ENCODE assay signal across 8 mouse cellular contexts in the genomic region with DNA sequence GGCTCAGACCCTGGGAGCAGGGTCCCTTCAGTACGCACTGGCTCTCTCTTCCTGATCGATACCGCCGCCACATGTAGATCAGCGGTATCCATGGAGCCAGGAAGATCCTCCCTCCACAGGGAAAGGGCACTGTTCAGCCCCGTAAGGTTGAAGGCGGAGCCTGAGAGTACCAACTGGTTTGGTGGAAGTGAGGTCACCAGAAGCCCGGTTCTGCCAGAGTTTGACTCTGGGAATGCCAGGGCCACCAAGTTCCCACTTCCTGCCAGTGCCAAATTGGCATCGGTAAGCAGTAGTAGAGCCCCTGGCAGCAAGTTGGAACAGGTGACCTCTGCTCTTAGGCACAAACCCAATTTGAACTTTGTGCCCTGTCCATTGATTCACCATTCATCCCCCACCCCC. TPM values are rescaled to one million over a fixed set of nuclear protein-coding genes. Genes with fewer than 3 reads are reported as not detected.
DNase-seq lines count a peak whose midpoint lies in the region; ATAC-seq lines count a peak whose summit lies in the region.

No protein-coding gene starts in this region.

- peak; percentile 21 to 54 for DNase-seq in left cerebral cortex, postnatal 25 days (ENCODE audit: low spot score in 2 of 2)
- DNase-seq in left cerebral cortex, postnatal 4 days = no peak
- peak; percentile 59 for DNase-seq in adrenal gland, postnatal 10 days
- DNase-seq in fat pad, adult 2 months (ENCODE audit: extremely low read depth, low read depth, low spot score) = peak; percentile 50
- peak; percentile 94 for DNase-seq in kidney, adult 11 months
- peak; percentile 76 to 87 for DNase-seq in lung, adult 18-20 months
- no peak for DNase-seq in testis, postnatal 10 days (ENCODE audit: low spot score)

- H3K4me1 ChIP-seq in stomach, embryonic 15.5 days = peaks cover 40% of the 10 kb centered on the region

- intact Hi-C loops in left cerebral cortex, postnatal 25 days (cut with DNase I) = no loop called here
- intact Hi-C loops in left cerebral cortex, postnatal 4 days (cut with DNase I) = no loop called here

- H3K9me3 ChIP-seq in stomach, embryonic 15.5 days = no peaks in the 10 kb centered on the region

- H3K4me3 ChIP-seq in stomach, embryonic 15.5 days (replicated peaks) = peak overlapping the region; percentile 70

- H3K27ac ChIP-seq in stomach, embryonic 15.5 days = peak overlapping the region; percentile 52; the same call in 1 of the 2 replicates

- H3K27me3 ChIP-seq in stomach, embryonic 15.5 days (replicated peaks) = no peaks in the 10 kb centered on the region

- 4% methylated on average over 9 of the region's 9 CpGs for WGBS in stomach, embryonic 15.5 days

- ATAC-seq in stomach, embryonic 15.5 days (ENCODE audit: insufficient read depth, low FRiP score, low read depth) = no peak

- H3K36me3 ChIP-seq in stomach, embryonic 15.5 days = no peaks in the 10 kb centered on the region

- no peak overlapping the region for H3K9ac ChIP-seq in stomach, embryonic 15.5 days

- H3K4me2 ChIP-seq in stomach, embryonic 15.5 days = peak overlapping the region; percentile 91

RNA-seq across cellular contexts. Expression of a gene that starts 1.8 kb away (rescaled TPM):
- 10 to 100 TPM; 79.2 to 86.5 TPM for total RNA-seq in left cerebral cortex, postnatal 25 days (2021)
- total RNA-seq in left cerebral cortex, postnatal 4 days (2021) = 10 to 100 TPM; 38.7 to 41.3 TPM
- 10 to 100 TPM; 26.3 to 30.4 TPM for total RNA-seq in adrenal gland, postnatal 10 days (2021)
- 142 and 144 TPM in 2 replicates for polyA plus RNA-seq in stomach, embryonic 15.5 days (2015; fragmentation: Nextera tagmentation; extraction: Ambion mirVana)

RNA-seq across cellular contexts. Expression of a gene that starts 22.3 kb away (rescaled TPM):
- 10 to 100 TPM; 15.8 to 18.2 TPM for total RNA-seq in left cerebral cortex, postnatal 25 days (2021)
- total RNA-seq in left cerebral cortex, postnatal 4 days (2021) = 10 to 100 TPM; 18.1 to 18.2 TPM
- 10 to 100 TPM in 1 of 2 experiments, 1 to 10 TPM in 1; 9.5 to 15.7 TPM for total RNA-seq in adrenal gland, postnatal 10 days (2021)
- polyA plus RNA-seq in stomach, embryonic 15.5 days (2015; fragmentation: Nextera tagmentation; extraction: Ambion mirVana) = 9.3 and 11.5 TPM in 2 replicates

RNA-seq across cellular contexts. Expression of a gene that starts 22.7 kb away (rescaled TPM):
- total RNA-seq in left cerebral cortex, postnatal 25 days (2021) = 10 to 100 TPM; 20.1 to 22.3 TPM
- total RNA-seq in left cerebral cortex, postnatal 4 days (2021) = 10 to 100 TPM; 12.5 to 15.6 TPM
- total RNA-seq in adrenal gland, postnatal 10 days (2021) = 10 to 100 TPM; 27.4 to 28.4 TPM
- 23.2 and 24.0 TPM in 2 replicates for polyA plus RNA-seq in stomach, embryonic 15.5 days (2015; fragmentation: Nextera tagmentation; extraction: Ambion mirVana)

RNA-seq across cellular contexts. Expression of a gene that starts 31.2 kb away (rescaled TPM):
- under 1 TPM; 0.16 to 0.41 TPM for total RNA-seq in left cerebral cortex, postnatal 25 days (2021)
- under 1 TPM; 0.30 to 0.48 TPM for total RNA-seq in left cerebral cortex, postnatal 4 days (2021)
- total RNA-seq in adrenal gland, postnatal 10 days (2021) = 1 to 10 TPM; 1.1 to 1.3 TPM
- polyA plus RNA-seq in stomach, embryonic 15.5 days (2015; fragmentation: Nextera tagmentation; extraction: Ambion mirVana) = 2.1 and 2.6 TPM in 2 replicates

Comparison
In these comparisons a context has a peak if more than half of its experiments do, and no peak if none do; other contexts are left out.
1. DNase-seq: peak in left cerebral cortex, postnatal 25 days (2 of 2), adrenal gland, postnatal 10 days (single experiment), fat pad, adult 2 months (single experiment), kidney, adult 11 months (single experiment) and lung, adult 18-20 months (2 of 2); none in left cerebral cortex, postnatal 4 days (single experiment) and testis, postnatal 10 days (single experiment).